Mouse (Mus musculus) lung, embryonic 14.5 days (tissue): ENCODE results near the gene Gnb4. TPM values are rescaled to one million over a fixed set of nuclear protein-coding genes. Genes with fewer than 3 reads are reported as not detected.

Source experiments
- ATAC-seq: fragments of 200-750 bp; cut with Nextera tagmentation; 2 replicates; pipeline ENCODE4 v1.8.0; 2017; ENCODE audit warnings: mild to moderate bottlenecking, moderate TSS enrichment, moderate library complexity; ENCODE audit not compliant: insufficient read depth
- DNase-seq: peaks from one replicate; pipeline ENCODE4 v3.0.0-alpha.2; 2015
- H3K27ac ChIP-seq: fragments of 300-500 bp; sonication (generic); 2 replicates; pipeline ENCODE4 v1.5.1; 2014; ENCODE audit warnings: low read depth, mild to moderate bottlenecking, moderate library complexity
- H3K27me3 ChIP-seq: fragments of 300-500 bp; sonication (generic); 2 replicates; pipeline ENCODE4 v1.6.1; 2014; ENCODE audit warnings: low read length, control low read depth; ENCODE audit not compliant: insufficient read depth
- H3K36me3 ChIP-seq: fragments of 300-500 bp; sonication (generic); 2 replicates; pipeline ENCODE4 v1.6.1; 2014; ENCODE audit warnings: control low read depth; ENCODE audit not compliant: insufficient read depth
- H3K4me1 ChIP-seq: fragments of 300-500 bp; sonication (generic); 2 replicates; pipeline ENCODE4 v1.6.1; 2014; ENCODE audit warnings: antibody characterized with exemption, control low read depth; ENCODE audit not compliant: insufficient read depth
- H3K4me2 ChIP-seq: fragments of 300-500 bp; sonication (generic); 2 replicates; pipeline ENCODE4 v1.6.1; 2014; ENCODE audit warnings: mild to moderate bottlenecking
- H3K4me3 ChIP-seq: fragments of 300-500 bp; sonication (generic); 2 replicates; pipeline ENCODE4 v1.5.1; 2014; ENCODE audit warnings: low read depth, low read length
- H3K9ac ChIP-seq: fragments of 300-500 bp; sonication (generic); 2 replicates; pipeline ENCODE4 v1.6.1; 2014
- H3K9me3 ChIP-seq: fragments of 300-500 bp; sonication (generic); 2 replicates; pipeline ENCODE4 v1.6.1; 2016; ENCODE audit warnings: low read depth, low read length, control low read depth
- CTCF ChIP-seq: IDR thresholded peaks from 2 replicates; pipeline ENCODE4 v1.5.1; 2016; ENCODE audit warnings: antibody characterized with exemption, low read depth
- WGBS: fragments of 180-500 bp; shearing (Covaris S2); extraction: QIAGEN DNeasy Blood & Tissue Kit; methylation state at CpG from one replicate; pipeline ENCODE4 v1.1.7; 2014; 5-methylcytosine and 5-hydroxymethylcytosine counted together
- polyA plus RNA-seq: library from polyadenylated mRNA; unstranded; fragments of >200 nt; fragmentation: Nextera tagmentation; extraction: Ambion mirVana; gene quantifications from 2 replicates; pipeline ENCODE4 v1.2.1, GENCODE M21; 2014

Gnb4 gene
- polyA plus RNA-seq, 1 experiment from 2014 or later, result 71.4 TPM

GRCm38 (mm10) chr3:32656398-32656994 lies 40.1 kb upstream of the Gnb4 start:
- Histone ChIP-seq H3K27me3 (no peaks in the 10 kb centered on the region), H3K4me3 (no peak overlapping the region), H3K9ac (no peak overlapping the region), H3K27ac (no peak overlapping the region), H3K36me3 (no peaks in the 10 kb centered on the region), H3K9me3 (no peaks in the 10 kb centered on the region), H3K4me2 (no peak overlapping the region), H3K4me1 (no peaks in the 10 kb centered on the region)
- TF ChIP-seq CTCF, result no peak
- DNase-seq, result no peak
- ATAC-seq, result no peak
- WGBS, result 61% methylated on average over 10 of the region's 10 CpGs

DNA sequence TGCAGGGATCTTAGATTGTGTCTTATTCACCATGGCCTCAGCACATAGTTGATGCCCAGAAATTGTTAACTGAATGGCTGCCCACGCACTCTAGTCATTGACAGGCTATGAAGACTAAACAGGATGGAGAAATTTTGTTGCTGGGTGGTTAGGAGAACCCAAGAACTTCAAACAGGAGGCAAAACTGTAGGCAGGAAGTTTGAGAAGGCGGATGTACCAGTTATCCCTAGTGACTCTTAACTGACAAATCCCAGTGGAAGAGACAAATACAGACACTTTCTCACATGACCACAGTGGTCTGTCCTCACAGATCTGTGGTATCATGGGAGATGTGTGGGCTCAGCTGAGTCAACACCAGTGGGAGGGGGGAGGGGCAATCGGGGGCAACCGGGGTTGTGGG lies 39.6 kb upstream of the Gnb4 start:
- Histone ChIP-seq H3K9ac (no peak overlapping the region), H3K9me3 (no peaks in the 10 kb centered on the region), H3K4me1 (no peaks in the 10 kb centered on the region), H3K27ac (no peak overlapping the region), H3K27me3 (no peaks in the 10 kb centered on the region), H3K36me3 (no peaks in the 10 kb centered on the region), H3K4me3 (no peak overlapping the region), H3K4me2 (no peak overlapping the region)
- no peak for TF ChIP-seq CTCF
- 80% methylated on average over 4 of the region's 4 CpGs for WGBS
- ATAC-seq, result no peak
- DNase-seq, result no peak

DNA sequence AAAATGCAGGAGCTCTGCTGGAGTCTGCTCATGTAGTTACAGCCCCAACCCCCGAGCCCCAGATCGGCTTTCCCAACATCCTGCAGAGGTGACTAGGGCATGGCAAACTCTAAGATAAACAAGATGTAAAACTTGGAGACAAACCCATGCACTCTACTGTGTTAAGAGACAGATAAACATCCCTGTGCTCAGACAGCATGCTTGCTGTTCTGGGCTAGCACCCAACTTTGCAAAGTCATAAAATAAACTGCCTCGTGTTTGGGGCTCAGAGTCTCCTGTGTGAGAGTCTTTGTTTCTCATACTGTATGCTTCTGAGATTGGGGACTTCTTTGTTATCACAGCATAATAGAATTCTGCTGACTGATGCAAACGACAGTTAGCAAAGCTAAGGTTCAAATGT lies 36.4 kb upstream of the Gnb4 start:
- H3K4me3 ChIP-seq, result no peak overlapping the region
- no peak overlapping the region for H3K9ac ChIP-seq
- H3K36me3 ChIP-seq, result no peaks in the 10 kb centered on the region
- H3K9me3 ChIP-seq, result no peaks in the 10 kb centered on the region
- no peaks in the 10 kb centered on the region for H3K4me1 ChIP-seq
- no peaks in the 10 kb centered on the region for H3K27me3 ChIP-seq
- no peak for ATAC-seq
- WGBS, result 42% methylated on average over 4 of the region's 4 CpGs
- H3K4me2 ChIP-seq, result no peak overlapping the region
- peak; percentile 15 for DNase-seq
- TF ChIP-seq CTCF, result no peak
- H3K27ac ChIP-seq, result no peak overlapping the region

DNA sequence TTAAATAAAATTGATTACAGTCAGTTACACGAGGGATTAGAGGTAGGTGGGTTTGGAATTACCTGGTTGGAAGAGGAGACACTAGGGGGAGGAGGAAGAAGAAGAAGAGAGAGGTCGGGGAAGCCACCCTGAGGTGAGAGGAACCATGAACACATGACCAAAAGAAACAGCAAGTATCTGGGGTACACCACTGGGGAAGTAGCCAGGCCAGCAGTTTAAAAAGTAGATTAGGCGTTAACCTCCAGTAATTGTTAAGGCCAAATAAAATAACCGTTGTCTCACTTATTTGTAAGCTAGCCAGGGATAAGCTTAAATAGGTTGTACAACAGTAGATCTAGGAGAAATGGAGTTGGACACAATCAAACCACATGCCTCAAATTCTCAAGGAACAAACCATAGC lies 32.9 kb upstream of the Gnb4 start:
- DNase-seq (no peak), ATAC-seq (no peak)
- TF ChIP-seq CTCF, result no peak
- Histone ChIP-seq H3K36me3 (no peaks in the 10 kb centered on the region), H3K4me2 (no peak overlapping the region), H3K9me3 (no peaks in the 10 kb centered on the region), H3K27me3 (no peaks in the 10 kb centered on the region), H3K4me1 (no peaks in the 10 kb centered on the region), H3K9ac (no peak overlapping the region), H3K27ac (no peak overlapping the region), H3K4me3 (no peak overlapping the region)
- 65% methylated on average over 4 of the region's 4 CpGs for WGBS

DNA sequence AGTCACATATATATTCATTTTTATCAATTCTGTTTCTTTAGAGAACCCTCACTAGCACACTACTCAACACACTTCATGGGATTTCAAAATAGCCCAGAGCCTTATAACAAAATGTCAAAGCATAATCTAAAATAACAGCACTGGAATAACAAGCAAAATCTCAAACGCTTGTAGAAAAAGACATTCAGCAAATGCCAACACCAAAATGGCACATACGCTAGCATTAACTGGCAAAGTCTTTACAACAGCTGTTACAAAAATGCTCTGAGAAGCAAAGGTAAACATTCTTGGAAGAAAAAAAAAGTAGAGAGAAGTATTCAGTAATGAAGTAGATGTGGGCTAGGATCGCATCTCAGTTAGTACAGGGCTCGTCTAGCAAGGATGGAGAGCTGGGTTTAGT lies 30.5 kb upstream of the Gnb4 start:
- Histone ChIP-seq H3K4me2 (no peak overlapping the region), H3K4me3 (no peak overlapping the region), H3K4me1 (no peaks in the 10 kb centered on the region), H3K27ac (no peak overlapping the region), H3K9me3 (no peaks in the 10 kb centered on the region), H3K36me3 (no peaks in the 10 kb centered on the region), H3K27me3 (no peaks in the 10 kb centered on the region), H3K9ac (no peak overlapping the region)
- ATAC-seq (no peak), DNase-seq (no peak)
- TF ChIP-seq CTCF, result no peak
- WGBS, result 74% methylated on average over 4 of the region's 4 CpGs

- ATAC-seq (no peak), DNase-seq (no peak)
- Histone ChIP-seq H3K27ac (no peak overlapping the region), H3K27me3 (no peaks in the 10 kb centered on the region), H3K9ac (no peak overlapping the region), H3K9me3 (no peaks in the 10 kb centered on the region), H3K4me3 (no peak overlapping the region), H3K4me1 (no peaks in the 10 kb centered on the region), H3K4me2 (no peak overlapping the region), H3K36me3 (no peaks in the 10 kb centered on the region)
- no peak for TF ChIP-seq CTCF
- 76% methylated on average over 2 of the region's 2 CpGs for WGBS
Measured at GRCm38 (mm10) chr3:32644751-32645150, 28.4 kb upstream of the Gnb4 start.

DNA sequence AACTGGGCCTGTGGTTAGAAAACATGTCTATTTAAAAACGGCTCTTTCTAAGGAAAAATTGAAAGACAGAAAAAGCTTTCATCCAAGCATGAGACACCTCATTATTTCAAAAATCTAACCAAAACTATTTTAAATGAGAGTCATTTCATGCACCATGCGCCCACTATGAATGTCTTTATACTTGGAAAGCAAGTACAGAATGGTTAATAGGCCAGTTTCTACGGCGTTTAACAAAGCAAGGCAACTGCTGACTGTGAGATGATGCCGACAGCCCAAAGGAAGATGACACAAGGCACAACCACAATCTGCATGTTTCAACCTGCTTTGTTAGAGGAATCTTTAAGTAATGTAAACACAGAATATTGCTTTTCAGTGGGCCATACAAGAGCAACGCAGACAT lies 25.7 kb upstream of the Gnb4 start:
- Histone ChIP-seq H3K4me1 (no peaks in the 10 kb centered on the region), H3K4me3 (no peak overlapping the region), H3K9me3 (no peaks in the 10 kb centered on the region), H3K27me3 (no peaks in the 10 kb centered on the region), H3K9ac (no peak overlapping the region), H3K4me2 (no peak overlapping the region), H3K27ac (no peak overlapping the region), H3K36me3 (no peaks in the 10 kb centered on the region)
- TF ChIP-seq CTCF, result no peak
- WGBS, result 70% methylated on average over 6 of the region's 6 CpGs
- no peak for ATAC-seq
- no peak for DNase-seq

- no peak for ATAC-seq
- DNase-seq, result peak; percentile 43
- no peak overlapping the region for H3K4me3 ChIP-seq
- H3K27ac ChIP-seq, result no peak overlapping the region; the same call in 1 of the 2 replicates
- 22% methylated on average over 8 of the region's 8 CpGs for WGBS
- no peaks in the 10 kb centered on the region for H3K36me3 ChIP-seq
- H3K4me1 ChIP-seq, result no peaks in the 10 kb centered on the region
- no peaks in the 10 kb centered on the region for H3K27me3 ChIP-seq
- no peak overlapping the region for H3K9ac ChIP-seq
- H3K9me3 ChIP-seq, result no peaks in the 10 kb centered on the region
- no peak overlapping the region for H3K4me2 ChIP-seq
- TF ChIP-seq CTCF, result no peak
Measured at GRCm38 (mm10) chr3:32638240-32638639, 21.9 kb upstream of the Gnb4 start.
